Mouse (Mus musculus): ENCODE measurements around the gene Rab1a.

The Rab1a gene

GRCm38 (mm10) chr11:20240331-20240730 lies 39.1 kb downstream of the Rab1a start:
- Histone ChIP-seq H3K27me3 (ENCODE audit: insufficient read depth, low read length) (no peaks in the 10 kb centered on the region), H3K4me3 (replicated peaks; ENCODE audit: low read length) (peak overlapping the region; percentile 37; the same call in 1 of the 2 replicates), H3K4me1 (replicated peaks; ENCODE audit: low read depth, low read length) (peaks cover 99% of the 10 kb centered on the region), H3K9me3 (ENCODE audit: low read length) (no peaks in the 10 kb centered on the region), H3K36me3 (ENCODE audit: insufficient read depth, low read length) (peaks cover 92% of the 10 kb centered on the region)
- TF ChIP-seq POU5F1 (IDR thresholded peaks at IDR 0.05; ENCODE audit: borderline replicate concordance, low read length): no peak
- TF ChIP-seq NANOG (IDR thresholded peaks at IDR 0.05; ENCODE audit: borderline replicate concordance, low read length): no peak
- TF ChIP-seq CTCF (conservative IDR thresholded peaks at IDR 0.05; ENCODE audit: low read length): no peak

DNA sequence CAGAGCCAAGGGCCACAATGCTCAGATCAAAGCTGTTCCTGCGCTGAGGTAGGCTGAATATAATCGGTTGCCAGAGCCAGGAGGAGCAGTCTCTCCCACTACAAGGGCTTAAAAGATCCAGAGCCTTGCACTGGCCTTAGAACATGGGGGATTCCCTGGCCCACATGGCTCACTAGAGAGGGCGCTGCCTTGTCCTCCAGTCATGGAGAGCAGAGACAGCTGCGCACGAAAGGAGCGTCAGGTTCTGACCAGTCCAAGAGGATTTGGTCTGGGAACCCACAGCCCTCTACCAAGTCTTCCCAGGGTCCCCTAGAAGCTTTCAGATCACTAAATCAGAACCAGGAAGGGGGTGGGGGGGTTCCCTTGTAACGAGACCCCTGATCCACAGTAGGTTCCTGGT lies 40.1 kb downstream of the Rab1a start:
- H3K36me3 ChIP-seq (ENCODE audit: insufficient read depth, low read length): peaks cover 92% of the 10 kb centered on the region
- peaks cover 100% of the 10 kb centered on the region for H3K4me1 ChIP-seq (replicated peaks; ENCODE audit: low read depth, low read length)
- H3K27me3 ChIP-seq (ENCODE audit: insufficient read depth, low read length): no peaks in the 10 kb centered on the region
- H3K4me3 ChIP-seq (replicated peaks; ENCODE audit: low read length): no peak overlapping the region
- no peaks in the 10 kb centered on the region for H3K9me3 ChIP-seq (ENCODE audit: low read length)
- TF ChIP-seq NANOG (IDR thresholded peaks at IDR 0.05; ENCODE audit: borderline replicate concordance, low read length): no peak
- TF ChIP-seq CTCF (conservative IDR thresholded peaks at IDR 0.05; ENCODE audit: low read length): no peak
- TF ChIP-seq POU5F1 (IDR thresholded peaks at IDR 0.05; ENCODE audit: borderline replicate concordance, low read length): no peak

DNA sequence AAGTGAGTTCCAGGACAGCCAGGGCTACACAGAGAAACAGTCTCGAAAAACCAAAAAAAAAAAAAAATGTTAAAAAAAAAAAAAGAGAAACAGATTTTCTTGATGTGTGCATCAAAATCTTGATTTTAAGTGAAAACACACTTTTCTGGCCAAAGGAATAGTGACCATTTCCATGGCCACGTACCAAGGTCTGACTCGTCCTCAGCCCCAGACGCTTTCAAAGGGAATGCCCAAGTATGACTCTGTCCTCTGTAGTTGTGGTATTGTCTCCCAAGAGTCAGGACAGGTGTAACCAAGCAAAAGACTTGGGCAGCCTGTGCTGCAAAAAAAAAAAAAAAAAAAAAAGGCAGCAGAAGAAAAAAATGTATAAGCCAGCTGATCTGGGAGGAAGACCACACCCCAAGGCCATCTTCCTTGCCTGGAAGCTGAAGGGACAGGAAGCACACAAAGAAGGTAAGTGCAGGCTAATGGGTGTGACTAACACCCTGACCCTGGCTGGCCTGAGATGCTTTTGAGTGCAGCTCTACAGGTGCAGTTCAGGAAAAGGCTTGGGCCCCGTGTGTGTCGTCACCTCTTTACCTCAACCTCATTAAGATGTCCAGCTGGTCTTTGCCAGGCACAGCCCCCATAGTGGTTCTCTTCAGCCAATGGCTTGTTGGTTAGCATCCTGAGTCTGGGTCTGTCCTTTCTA lies 41.3 kb downstream of the Rab1a start:
- peaks cover 92% of the 10 kb centered on the region for H3K36me3 ChIP-seq (ENCODE audit: insufficient read depth, low read length)
- peak overlapping the region; percentile 27; the same call in 1 of the 2 replicates for H3K4me3 ChIP-seq (replicated peaks; ENCODE audit: low read length)
- H3K9me3 ChIP-seq (ENCODE audit: low read length): no peaks in the 10 kb centered on the region
- H3K4me1 ChIP-seq (replicated peaks; ENCODE audit: low read depth, low read length): peaks cover 100% of the 10 kb centered on the region
- no peaks in the 10 kb centered on the region for H3K27me3 ChIP-seq (ENCODE audit: insufficient read depth, low read length)
- TF ChIP-seq CTCF (conservative IDR thresholded peaks at IDR 0.05; ENCODE audit: low read length) (no peak), POU5F1 (IDR thresholded peaks at IDR 0.05; ENCODE audit: borderline replicate concordance, low read length) (no peak), NANOG (IDR thresholded peaks at IDR 0.05; ENCODE audit: borderline replicate concordance, low read length) (no peak)

DNA sequence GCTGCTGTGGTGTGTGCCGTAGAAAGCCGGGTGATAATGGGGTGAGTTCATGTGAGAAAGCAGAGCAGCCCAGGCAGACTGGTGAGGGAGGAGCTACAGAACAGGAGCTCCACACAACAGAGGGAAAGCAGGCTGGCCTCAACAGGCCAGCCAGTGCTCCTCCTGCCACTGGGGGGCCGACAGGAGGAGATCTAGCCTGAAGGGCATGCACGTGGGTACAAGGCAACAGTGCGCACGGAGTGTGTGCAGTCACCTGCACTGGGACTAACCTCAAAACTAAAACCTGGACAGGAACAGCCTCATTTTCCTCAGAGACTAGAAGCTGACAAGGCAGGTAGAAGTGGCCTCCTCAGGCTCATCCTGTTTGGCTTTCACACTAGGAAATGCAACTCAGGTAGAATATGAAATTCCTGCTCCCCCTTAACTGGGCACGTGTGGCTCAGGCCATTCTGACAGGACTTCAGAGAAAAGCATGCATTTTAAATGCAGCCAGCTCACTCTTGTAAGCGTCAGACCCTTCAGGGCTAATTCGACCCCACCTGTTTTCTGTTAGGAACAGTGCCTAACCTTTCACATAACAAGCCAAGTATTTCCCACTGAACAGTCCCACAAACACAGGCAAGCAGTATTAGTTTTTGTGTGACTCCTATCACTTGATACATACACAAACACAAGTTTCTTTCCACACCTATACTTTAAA lies 42.1 kb downstream of the Rab1a start:
- TF ChIP-seq NANOG (IDR thresholded peaks at IDR 0.05; ENCODE audit: borderline replicate concordance, low read length) (no peak), CTCF (conservative IDR thresholded peaks at IDR 0.05; ENCODE audit: low read length) (no peak), POU5F1 (IDR thresholded peaks at IDR 0.05; ENCODE audit: borderline replicate concordance, low read length) (no peak)
- peaks cover 99% of the 10 kb centered on the region for H3K4me1 ChIP-seq (replicated peaks; ENCODE audit: low read depth, low read length)
- peak overlapping the region; percentile 27; the same call in 1 of the 2 replicates for H3K4me3 ChIP-seq (replicated peaks; ENCODE audit: low read length)
- no peaks in the 10 kb centered on the region for H3K9me3 ChIP-seq (ENCODE audit: low read length)
- H3K36me3 ChIP-seq (ENCODE audit: insufficient read depth, low read length): peaks cover 86% of the 10 kb centered on the region
- no peaks in the 10 kb centered on the region for H3K27me3 ChIP-seq (ENCODE audit: insufficient read depth, low read length)

GRCm38 (mm10) chr11:20244336-20245290 lies 43.4 kb downstream of the Rab1a start:
- H3K9me3 ChIP-seq (ENCODE audit: low read length): no peaks in the 10 kb centered on the region
- H3K36me3 ChIP-seq (ENCODE audit: insufficient read depth, low read length): peaks cover 73% of the 10 kb centered on the region
- peaks cover 89% of the 10 kb centered on the region for H3K4me1 ChIP-seq (replicated peaks; ENCODE audit: low read depth, low read length)
- TF ChIP-seq NANOG (IDR thresholded peaks at IDR 0.05; ENCODE audit: borderline replicate concordance, low read length): no peak
- no peak for TF ChIP-seq POU5F1 (IDR thresholded peaks at IDR 0.05; ENCODE audit: borderline replicate concordance, low read length)
- peak; percentile 48 for TF ChIP-seq CTCF (conservative IDR thresholded peaks at IDR 0.05; ENCODE audit: low read length)
- H3K4me3 ChIP-seq (replicated peaks; ENCODE audit: low read length): peak overlapping the region; percentile 50
- H3K27me3 ChIP-seq (ENCODE audit: insufficient read depth, low read length): no peaks in the 10 kb centered on the region

DNA sequence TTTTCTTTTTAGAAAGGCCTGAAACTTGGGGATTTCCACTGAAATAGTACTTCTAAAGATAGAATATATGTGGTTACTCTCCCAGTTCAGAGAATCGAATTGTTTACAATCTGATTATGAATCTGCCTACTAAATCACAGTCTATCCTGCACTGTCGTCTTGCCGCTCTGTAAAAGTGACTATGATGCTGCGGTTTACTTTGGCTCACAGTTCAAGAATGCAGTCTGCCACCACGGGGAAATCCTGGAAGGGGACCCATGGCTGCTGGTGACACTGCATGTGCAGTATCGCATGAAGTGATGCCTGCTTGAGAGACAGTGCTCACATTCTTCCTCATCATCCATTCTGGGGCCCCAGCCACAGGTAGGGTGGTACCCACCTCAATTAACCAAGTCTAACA lies 44.1 kb downstream of the Rab1a start:
- Histone ChIP-seq H3K4me1 (replicated peaks; ENCODE audit: low read depth, low read length) (peaks cover 85% of the 10 kb centered on the region), H3K9me3 (ENCODE audit: low read length) (no peaks in the 10 kb centered on the region), H3K36me3 (ENCODE audit: insufficient read depth, low read length) (peaks cover 66% of the 10 kb centered on the region), H3K27me3 (ENCODE audit: insufficient read depth, low read length) (no peaks in the 10 kb centered on the region), H3K4me3 (replicated peaks; ENCODE audit: low read length) (no peak overlapping the region)
- no peak for TF ChIP-seq POU5F1 (IDR thresholded peaks at IDR 0.05; ENCODE audit: borderline replicate concordance, low read length)
- no peak for TF ChIP-seq NANOG (IDR thresholded peaks at IDR 0.05; ENCODE audit: borderline replicate concordance, low read length)

- Histone ChIP-seq H3K36me3 (ENCODE audit: insufficient read depth, low read length) (peaks cover 53% of the 10 kb centered on the region), H3K4me1 (replicated peaks; ENCODE audit: low read depth, low read length) (peaks cover 83% of the 10 kb centered on the region), H3K4me3 (replicated peaks; ENCODE audit: low read length) (peak overlapping the region; percentile 41; the same call in 1 of the 2 replicates), H3K9me3 (ENCODE audit: low read length) (no peaks in the 10 kb centered on the region), H3K27me3 (ENCODE audit: insufficient read depth, low read length) (no peaks in the 10 kb centered on the region)
- TF ChIP-seq NANOG (IDR thresholded peaks at IDR 0.05; ENCODE audit: borderline replicate concordance, low read length) (no peak), POU5F1 (IDR thresholded peaks at IDR 0.05; ENCODE audit: borderline replicate concordance, low read length) (no peak), CTCF (conservative IDR thresholded peaks at IDR 0.05; ENCODE audit: low read length) (no peak)
Observed at GRCm38 (mm10) chr11:20246616-20247015, 45.4 kb downstream of the Rab1a start.
